Mouse (Mus musculus): ENCODE measurements around the gene Itpka.

Gene Itpka

GRCm38 (mm10) chr2:119757601-119758100, 15.5 kb downstream of the Itpka start:
- peak; percentile 51 for DNase-seq (ENCODE audit: low read depth, low spot score)

- DNase-seq (ENCODE audit: low read depth, low spot score), result peak; percentile 63
These were observed 16.1 kb downstream of the Itpka start for GRCm38 (mm10) chr2:119758101-119758843.

DNA sequence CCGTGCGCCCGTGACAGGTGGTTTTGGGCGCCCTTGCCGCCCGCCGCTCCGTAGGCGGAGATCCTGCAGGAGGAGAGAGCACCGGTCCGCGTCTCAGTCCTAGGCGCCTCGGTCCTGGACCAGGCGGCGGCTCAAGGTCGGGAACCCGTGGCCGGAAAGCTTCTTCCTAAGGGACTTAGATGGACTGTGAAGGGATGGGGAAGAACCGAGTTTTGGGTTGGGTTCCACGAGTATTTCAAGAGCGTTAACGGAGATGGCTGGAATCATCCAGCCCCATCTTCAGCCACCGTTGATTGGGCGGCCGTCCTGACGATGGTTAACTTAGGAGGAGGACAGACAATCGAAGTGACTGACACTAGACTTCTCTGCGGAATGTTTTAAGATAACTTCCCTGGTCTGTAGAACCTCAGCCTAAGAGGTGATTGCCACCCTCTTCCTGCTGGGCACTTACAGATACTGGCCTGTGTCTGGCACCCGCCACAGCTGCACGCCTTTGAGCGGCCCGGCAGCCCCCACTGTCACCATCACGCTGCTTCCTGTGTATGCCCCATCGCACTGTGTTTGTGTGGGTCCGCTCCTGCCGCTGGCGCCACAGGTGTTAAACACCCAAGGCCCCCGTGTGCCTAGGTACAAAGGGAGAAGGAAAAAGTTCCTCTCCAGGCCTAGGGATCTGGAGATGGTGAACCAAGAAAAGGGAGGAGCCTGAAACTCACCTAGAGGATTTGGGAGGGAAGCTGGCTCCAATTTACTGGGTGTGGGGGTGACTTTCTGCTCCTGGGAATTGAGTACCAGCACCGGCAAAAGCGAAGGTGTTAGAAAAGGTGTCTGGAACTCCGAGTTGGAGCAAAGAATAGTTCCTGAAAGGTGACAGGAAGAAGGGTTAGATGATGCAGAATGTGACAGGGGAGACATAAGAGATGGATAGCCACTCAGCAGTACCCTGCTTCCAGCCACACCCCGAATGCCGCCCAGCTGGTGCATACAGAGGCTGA, 17.0 kb downstream of the Itpka start:
- DNase-seq (ENCODE audit: low read depth, low spot score), result peak; percentile 62

- peak; percentile 69 for DNase-seq (ENCODE audit: low read depth, low spot score)
These were observed 18.1 kb downstream of the Itpka start, which contains the start of gene Ltk for GRCm38 (mm10) chr2:119760251-119760650. Gene Ltk (minus strand): TSS chr2:119760431.

- no peak for DNase-seq (ENCODE audit: low read depth, low spot score)
These were observed 20.1 kb downstream of the Itpka start for GRCm38 (mm10) chr2:119762276-119762675.

- DNase-seq (ENCODE audit: low read depth, low spot score), result no peak
These were observed 21.8 kb downstream of the Itpka start for GRCm38 (mm10) chr2:119763924-119764323.

DNA sequence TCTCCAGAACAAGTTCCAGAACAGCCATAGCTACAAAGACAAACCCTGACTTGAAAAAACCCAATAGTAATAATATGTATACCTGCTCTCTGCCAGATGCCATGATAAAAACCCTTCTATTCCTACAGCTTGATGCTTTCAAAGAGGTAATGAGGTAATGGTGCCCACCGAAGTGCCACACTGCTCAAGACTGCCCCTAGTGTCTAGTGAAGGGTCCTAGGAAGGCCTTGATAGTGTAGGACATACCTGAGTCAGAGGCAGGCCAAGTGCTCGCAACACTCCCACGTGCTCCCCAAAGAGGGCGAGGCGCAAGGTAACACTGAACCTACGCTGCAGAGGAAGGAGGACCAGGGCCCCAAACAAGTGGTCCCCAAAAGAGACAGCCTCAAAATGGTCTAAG, 25.1 kb downstream of the Itpka start:
- peak; percentile 62 for DNase-seq (ENCODE audit: low read depth, low spot score)

GRCm38 (mm10) chr2:119787206-119787883, 45.2 kb downstream of the Itpka start, which contains the start of gene Rpap1:
Gene Rpap1 (minus strand): TSS chr2:119787537.
- DNase-seq (ENCODE audit: low read depth, low spot score), result peak; percentile 91

- DNase-seq (ENCODE audit: low read depth, low spot score), result peak; percentile 80
These were observed 47.9 kb downstream of the Itpka start for GRCm38 (mm10) chr2:119789996-119790395.

DNA sequence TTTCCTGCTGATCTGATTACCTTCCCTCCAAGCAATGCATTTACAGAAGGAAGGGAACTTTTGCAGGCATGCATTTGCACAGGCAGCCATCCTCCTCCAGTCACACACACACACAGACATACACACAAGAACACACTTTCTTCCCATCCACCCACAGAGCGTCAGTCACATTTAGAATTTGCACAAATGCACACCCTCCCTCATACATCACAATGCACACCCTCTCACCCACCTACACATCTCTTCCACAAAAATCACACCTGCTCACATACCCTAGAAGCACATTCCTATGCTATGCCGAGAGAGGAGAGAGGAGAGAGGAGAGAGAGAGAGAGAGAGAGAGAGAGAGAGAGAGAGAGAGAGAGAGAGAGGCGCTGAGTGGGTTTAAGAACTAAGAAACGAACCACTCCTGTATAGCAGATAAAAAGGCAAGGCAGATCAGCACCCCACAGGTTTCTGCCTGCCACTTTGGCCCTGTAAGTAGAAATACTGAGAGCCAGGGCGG, 55.2 kb downstream of the Itpka start, which contains the start of gene Tyro3:
Tyro3 (plus strand) TSS at position 455 of the 505 bp plus-strand sequence.
- no peak for DNase-seq (ENCODE audit: low read depth, low spot score)

DNA sequence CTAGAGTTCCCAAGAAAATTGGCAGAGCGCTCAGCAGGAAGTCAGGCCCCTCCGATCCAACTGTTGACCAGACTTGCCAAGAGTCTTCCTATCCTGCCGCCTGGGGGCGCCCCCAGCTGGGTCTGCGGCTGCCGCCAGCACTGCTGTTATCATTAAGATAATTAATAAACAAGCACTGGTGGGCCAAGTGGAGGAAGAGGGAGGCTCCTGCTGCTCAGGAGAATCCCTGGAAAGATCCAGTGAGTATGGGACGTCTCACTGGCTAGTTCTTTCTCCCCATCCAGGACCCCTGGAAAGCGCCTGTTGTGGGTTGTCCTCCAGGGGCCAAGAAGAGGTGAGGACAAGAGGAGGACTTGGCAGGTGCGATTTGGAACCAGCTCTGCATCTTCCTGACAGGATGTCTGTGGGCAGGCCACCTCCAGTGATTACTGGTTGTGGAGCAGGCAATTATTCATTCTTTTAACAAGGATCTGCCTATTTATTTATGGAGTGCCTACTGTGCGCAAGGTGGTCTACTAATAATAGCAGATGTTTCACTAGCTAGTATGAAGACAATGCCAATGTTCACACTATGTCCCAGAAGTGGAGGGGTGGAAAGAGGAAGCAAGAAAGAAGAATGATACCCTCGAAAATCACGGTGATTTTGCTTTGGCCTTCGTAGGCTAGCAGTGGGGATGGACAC, 56.2 kb downstream of the Itpka start:
- DNase-seq (ENCODE audit: low read depth, low spot score), result peak; percentile 75

GRCm38 (mm10) chr2:119799181-119799960, 57.2 kb downstream of the Itpka start:
- DNase-seq (ENCODE audit: low read depth, low spot score), result peak; percentile 58

DNA sequence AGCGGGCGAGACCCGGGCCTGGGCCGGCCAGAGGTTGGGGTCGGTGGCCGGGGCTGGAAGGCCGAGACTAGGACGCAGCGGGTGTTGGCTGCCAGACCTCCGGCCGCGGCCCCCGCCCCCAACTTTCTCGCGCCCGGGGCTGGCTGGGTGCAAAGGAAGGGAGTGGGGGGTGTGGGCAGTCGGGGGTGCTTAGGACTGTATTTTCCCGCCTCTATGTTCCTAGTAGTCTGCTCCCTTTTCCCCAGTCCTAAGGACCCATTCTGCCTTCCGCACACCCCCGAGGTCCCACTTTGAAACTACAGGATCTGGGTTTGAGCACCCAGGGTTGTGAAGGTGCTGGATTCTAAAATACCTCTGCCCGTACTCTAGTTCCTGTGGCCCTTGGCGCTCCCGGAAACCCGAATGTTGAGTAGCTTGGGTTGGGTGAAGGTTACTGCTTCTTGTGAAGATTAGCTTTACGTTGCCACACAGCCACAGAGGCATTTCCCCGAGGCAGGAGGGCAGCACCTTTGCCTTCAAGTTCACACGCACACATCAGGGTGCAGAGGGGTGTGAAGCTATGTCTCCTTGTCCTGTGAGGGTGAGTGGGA, 57.9 kb downstream of the Itpka start:
- DNase-seq (ENCODE audit: low read depth, low spot score), result peak; percentile 51
